Mouse (Mus musculus) heart, adult 2 months (tissue): Measurements from ENCODE around the gene Plpp3.

Experiments used
- CTCF ChIP-seq: fragments of 200-600 bp; IDR thresholded peaks from 2 replicates; pipeline ENCODE4 v1.8.1; 2022; ENCODE audit warnings: antibody characterized with exemption, mild to moderate bottlenecking, moderate library complexity
- POLR2A ChIP-seq: fragments of 200-500 bp; IDR thresholded peaks from 2 replicates; pipeline ENCODE4 v1.6.1; 2011; ENCODE audit warnings: mild to moderate bottlenecking, low read depth, low read length, control low read depth; ENCODE audit not compliant: insufficient read depth

- TF ChIP-seq CTCF (no peak), POLR2A (no peak)
Observed at GRCm38 (mm10) chr4:105182249-105182648, 25.1 kb downstream of the Plpp3 start.
